Mouse (Mus musculus): ENCODE results near the gene Gm13212. TPM values are rescaled to one million over a fixed set of nuclear protein-coding genes. Genes with fewer than 3 reads are reported as not detected.

Gm13212 gene
- 0.13 and 0.16 TPM in 2 replicates for polyA plus RNA-seq (2012; rRNA removed)

GRCm38 (mm10) chr4:145585078-145585477, at the start of gene Gm13212:
Gm13212 (plus strand) TSS chr4:145585166.

GRCm38 (mm10) chr4:145670385-145670784, 85.4 kb downstream of the Gm13212 start, which contains the start of gene Zfp980:
Zfp980 (plus strand) TSS chr4:145670685.

Other genes starting within 250 kb of the Gm13212 start
- gene Zfp990, start 74.4 kb upstream of the Gm13212 start, polyA plus RNA-seq (2012; rRNA removed), result 0.05 and 0.08 TPM in 2 replicates
- not detected in 2 replicates for gene Zfp980, start 85.5 kb downstream of the Gm13212 start, polyA plus RNA-seq (2012; rRNA removed)

Data from central nervous system, embryonic 18 days (tissue).